Mouse (Mus musculus): ENCODE measurements at regions not wholly inside any gene's neighbourhood (a gene's known extent, or its start where the extent isn't known, plus 50 kb on each side); places are given as distances from the start of the nearest gene placed in this dataset.
"Not testable (repeated sequence)": the region's sequence is repeated elsewhere in the genome, so short reads cannot be mapped to it uniquely, and the experiment has no call there.

DNA sequence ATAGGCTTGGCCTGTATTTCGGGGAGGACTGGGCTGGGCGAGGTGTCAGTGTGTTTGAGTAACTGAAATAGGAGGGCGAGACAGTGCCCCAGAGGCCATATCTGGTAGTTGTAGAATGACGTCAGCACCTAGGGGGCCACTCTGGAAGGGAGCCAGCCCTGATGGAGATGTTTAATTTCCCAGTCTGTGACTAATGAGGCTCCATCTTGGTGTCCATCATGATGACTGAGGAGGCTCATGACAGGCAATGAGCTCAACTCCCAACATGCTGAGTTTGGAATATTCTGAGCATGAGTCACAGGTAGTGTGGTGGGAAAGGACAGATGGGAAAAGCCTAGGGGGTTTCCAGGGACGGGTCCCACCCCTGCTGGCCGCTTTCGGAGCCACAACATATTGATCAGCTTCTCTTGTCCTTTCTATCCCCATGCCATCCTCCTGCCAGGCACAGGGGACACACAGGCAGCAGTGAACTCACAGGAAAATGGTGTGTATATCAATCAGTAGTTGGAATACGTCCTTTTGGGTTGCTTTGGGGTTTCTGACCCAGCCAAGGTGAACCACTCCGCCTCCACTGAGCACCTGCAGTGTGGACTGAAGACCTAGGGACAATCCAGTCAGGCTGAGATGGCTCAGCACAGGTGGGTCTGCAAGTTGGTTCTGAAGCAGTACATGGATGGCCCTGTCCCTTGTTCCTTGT, 222.5 kb downstream of the Matn1 start:
- Histone ChIP-seq H3K36me3 (no peaks in the 10 kb centered on the region), H3K27me3 (peaks cover 5% of the 10 kb centered on the region; the same call in 1 of the 2 replicates), H3K4me1 (peaks cover 16% of the 10 kb centered on the region), H3K4me2 (replicated peaks) (no peak overlapping the region), H3K4me3 (no peak overlapping the region), H3K27ac (replicated peaks) (no peak overlapping the region), H3K9ac (replicated peaks) (no peak overlapping the region), H3K9me3 (no peaks in the 10 kb centered on the region)
- ATAC-seq (ENCODE audit: low FRiP score, low read depth), result no peak
- 85% methylated on average over 9 of the region's 9 CpGs for WGBS

GRCm38 (mm10) chr4:131167921-131168320, 223.7 kb downstream of the Matn1 start:
- Histone ChIP-seq H3K27ac (replicated peaks) (no peak overlapping the region), H3K36me3 (no peaks in the 10 kb centered on the region), H3K27me3 (no peaks in the 10 kb centered on the region), H3K4me1 (peaks cover 16% of the 10 kb centered on the region), H3K9ac (replicated peaks) (no peak overlapping the region), H3K4me3 (no peak overlapping the region), H3K4me2 (replicated peaks) (no peak overlapping the region), H3K9me3 (no peaks in the 10 kb centered on the region)
- ATAC-seq (ENCODE audit: low FRiP score, low read depth), result no peak
- 87% methylated on average over 2 of the region's 2 CpGs for WGBS

DNA sequence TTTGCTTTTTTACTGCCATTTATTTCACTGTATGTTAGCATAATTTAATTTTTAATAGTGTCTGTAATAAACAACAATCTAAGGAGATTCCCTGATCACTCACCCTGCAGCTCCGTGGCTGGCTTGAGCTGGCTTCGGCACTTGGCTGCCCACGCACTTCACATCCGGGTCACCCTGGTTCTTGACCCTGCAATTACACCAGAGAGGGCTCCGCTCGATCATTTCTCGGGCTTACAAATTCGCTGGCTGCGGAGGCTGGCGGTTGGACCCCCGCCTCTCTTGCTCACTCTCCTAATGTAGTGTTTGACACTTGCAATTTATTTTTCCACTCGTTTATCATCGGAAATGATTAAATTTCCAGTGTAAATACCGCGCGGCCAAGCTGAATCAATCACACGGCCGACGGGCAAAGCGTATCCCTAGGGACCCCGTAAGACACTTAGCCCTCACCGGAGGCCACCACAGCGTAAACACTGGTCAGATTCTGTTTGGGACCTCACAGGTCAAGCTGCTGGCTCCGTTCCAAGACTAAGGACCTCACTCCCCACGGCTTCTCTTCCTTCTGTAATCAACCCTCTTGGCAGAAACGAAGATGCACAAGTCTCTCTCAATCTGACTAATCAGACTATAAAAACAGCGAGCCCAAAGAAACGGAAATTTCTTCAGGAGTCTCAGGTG, 229.7 kb downstream of the Matn1 start:
- no peak for ATAC-seq (ENCODE audit: low FRiP score, low read depth)
- Histone ChIP-seq H3K9ac (replicated peaks) (no peak overlapping the region), H3K27ac (replicated peaks) (no peak overlapping the region), H3K4me2 (replicated peaks) (no peak overlapping the region), H3K4me1 (0 out of 2 replicates have a peak, but pooled peaks cover 2% of the 10 kb centered on the region), H3K36me3 (no peaks in the 10 kb centered on the region), H3K9me3 (no peaks in the 10 kb centered on the region), H3K4me3 (no peak overlapping the region), H3K27me3 (no peaks in the 10 kb centered on the region)
- 82% methylated on average over 28 of the region's 28 CpGs for WGBS

- peaks cover 2% of the 10 kb centered on the region; the same call in 1 of the 2 replicates for H3K4me1 ChIP-seq
- no peaks in the 10 kb centered on the region for H3K36me3 ChIP-seq
- H3K27ac ChIP-seq (replicated peaks), result no peak overlapping the region
- H3K27me3 ChIP-seq, result no peaks in the 10 kb centered on the region; the same call in 1 of the 2 replicates
- H3K4me2 ChIP-seq (replicated peaks), result no peak overlapping the region
- no peaks in the 10 kb centered on the region for H3K9me3 ChIP-seq
- WGBS, result 54% methylated on average over 3 of the region's 3 CpGs
- H3K9ac ChIP-seq (replicated peaks), result no peak overlapping the region
- no peak overlapping the region for H3K4me3 ChIP-seq
- no peak for ATAC-seq (ENCODE audit: low FRiP score, low read depth)
These were observed 232.5 kb downstream of the Matn1 start for GRCm38 (mm10) chr4:131176701-131177100.

GRCm38 (mm10) chr4:131177889-131178288, 233.7 kb downstream of the Matn1 start:
- Histone ChIP-seq H3K9ac (replicated peaks) (no peak overlapping the region), H3K4me2 (replicated peaks) (no peak overlapping the region), H3K36me3 (no peaks in the 10 kb centered on the region), H3K4me1 (peaks cover 2% of the 10 kb centered on the region; the same call in 1 of the 2 replicates), H3K27me3 (no peaks in the 10 kb centered on the region; the same call in 1 of the 2 replicates), H3K9me3 (no peaks in the 10 kb centered on the region), H3K27ac (replicated peaks) (no peak overlapping the region), H3K4me3 (no peak overlapping the region)
- no peak for ATAC-seq (ENCODE audit: low FRiP score, low read depth)
- 61% methylated on average over 6 of the region's 6 CpGs for WGBS

GRCm38 (mm10) chr4:131178642-131179041, 234.5 kb downstream of the Matn1 start:
- not testable (repeated sequence) for H3K9ac ChIP-seq (replicated peaks); H3K4me3 ChIP-seq; H3K36me3 ChIP-seq; H3K4me1 ChIP-seq; H3K27me3 ChIP-seq; H3K4me2 ChIP-seq (replicated peaks); H3K9me3 ChIP-seq; H3K27ac ChIP-seq (replicated peaks); ATAC-seq (ENCODE audit: low FRiP score, low read depth)
- 79% methylated on average over 5 of the region's 5 CpGs for WGBS

GRCm38 (mm10) chr4:131188066-131188465, 243.9 kb downstream of the Matn1 start:
- H3K27ac ChIP-seq (replicated peaks), result no peak overlapping the region
- H3K4me3 ChIP-seq, result no peak overlapping the region
- no peak for ATAC-seq (ENCODE audit: low FRiP score, low read depth)
- H3K27me3 ChIP-seq, result 0 out of 2 replicates have a peak, but pooled peaks cover 7% of the 10 kb centered on the region
- H3K4me1 ChIP-seq, result 0 out of 2 replicates have a peak, but pooled peaks cover 4% of the 10 kb centered on the region
- no peak overlapping the region for H3K9ac ChIP-seq (replicated peaks)
- 83% methylated on average over 3 of the region's 3 CpGs for WGBS
- H3K36me3 ChIP-seq, result no peaks in the 10 kb centered on the region
- no peaks in the 10 kb centered on the region for H3K9me3 ChIP-seq
- no peak overlapping the region for H3K4me2 ChIP-seq (replicated peaks)

DNA sequence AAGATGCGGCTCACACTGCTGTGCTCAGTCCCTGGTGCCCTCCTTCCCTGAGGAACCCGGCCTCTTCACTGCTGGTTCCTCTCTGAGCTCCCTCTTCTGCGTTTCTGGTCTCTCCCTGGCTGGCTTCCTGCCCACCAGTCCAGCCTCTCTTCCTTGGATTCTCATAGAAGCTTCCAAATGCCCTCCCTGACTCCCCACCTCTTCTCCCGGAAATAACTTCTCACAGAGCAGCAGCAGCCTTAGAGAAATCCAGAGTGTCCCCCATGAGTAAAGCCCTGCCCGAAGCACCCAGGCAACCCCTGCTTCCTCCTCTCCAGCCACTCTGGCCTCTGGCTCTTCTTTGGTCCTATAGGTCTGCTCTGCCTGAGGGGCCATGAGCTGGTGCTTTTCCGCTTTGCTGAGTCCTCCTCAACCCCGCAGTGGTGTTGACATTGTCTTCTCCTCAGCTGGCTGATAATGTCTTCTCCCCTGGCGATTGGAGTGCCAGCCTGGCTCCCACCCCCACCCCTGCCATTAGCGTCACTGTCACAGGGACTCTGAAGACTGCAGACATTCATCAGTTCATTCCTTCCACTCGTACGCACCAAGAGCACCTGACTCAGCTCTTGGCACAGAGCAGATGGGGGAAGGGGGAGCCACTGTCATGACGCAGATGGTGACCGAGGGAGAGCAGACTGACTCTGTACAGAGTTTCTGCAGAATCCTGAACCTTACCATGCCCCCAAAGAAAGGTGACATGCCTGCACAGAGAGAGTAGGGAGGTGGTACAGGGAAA, 247.1 kb downstream of the Matn1 start:
- Histone ChIP-seq H3K27me3 (0 out of 2 replicates have a peak, but pooled peaks cover 7% of the 10 kb centered on the region), H3K4me3 (no peak overlapping the region), H3K4me2 (replicated peaks) (no peak overlapping the region), H3K4me1 (0 out of 2 replicates have a peak, but pooled peaks cover 4% of the 10 kb centered on the region), H3K36me3 (no peaks in the 10 kb centered on the region), H3K27ac (replicated peaks) (no peak overlapping the region), H3K9me3 (no peaks in the 10 kb centered on the region), H3K9ac (replicated peaks) (no peak overlapping the region)
- 81% methylated on average over 13 of the region's 13 CpGs for WGBS
- no peak for ATAC-seq (ENCODE audit: low FRiP score, low read depth)

DNA sequence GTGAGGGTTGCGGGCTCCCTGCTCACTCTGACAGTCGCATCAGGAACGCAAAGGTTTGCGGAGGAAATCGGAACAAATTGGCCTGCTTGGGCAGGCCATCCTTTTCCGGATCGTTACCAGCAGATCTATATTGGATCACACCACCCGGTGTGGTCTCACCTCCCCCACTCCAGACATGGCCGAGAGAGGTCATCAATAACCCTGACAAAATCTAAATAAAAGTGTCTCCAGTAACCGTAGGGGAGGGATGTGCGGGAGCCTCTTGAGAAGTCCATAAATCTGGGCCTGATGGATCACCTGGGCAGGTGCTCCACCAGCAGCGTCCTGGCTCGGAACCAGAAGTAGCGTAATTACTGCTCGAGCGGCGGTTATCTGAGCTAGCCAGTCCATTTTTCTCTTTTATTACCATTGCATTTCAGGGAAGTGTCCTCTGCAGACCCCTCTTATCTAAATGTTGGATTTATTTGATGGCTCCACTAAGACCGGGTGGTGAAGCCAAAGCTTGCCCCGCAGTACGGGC, 249.8 kb downstream of the Matn1 start:
- no peak overlapping the region for H3K27ac ChIP-seq (replicated peaks)
- no peak overlapping the region for H3K9ac ChIP-seq (replicated peaks)
- no peak overlapping the region for H3K4me3 ChIP-seq
- H3K27me3 ChIP-seq, result 0 out of 2 replicates have a peak, but pooled peaks cover 7% of the 10 kb centered on the region
- ATAC-seq (ENCODE audit: low FRiP score, low read depth), result no peak
- no peaks in the 10 kb centered on the region for H3K36me3 ChIP-seq
- no peaks in the 10 kb centered on the region for H3K9me3 ChIP-seq
- WGBS, result 92% methylated on average over 20 of the region's 20 CpGs
- H3K4me2 ChIP-seq (replicated peaks), result no peak overlapping the region
- H3K4me1 ChIP-seq, result 0 out of 2 replicates have a peak, but pooled peaks cover 4% of the 10 kb centered on the region

GRCm38 (mm10) chr4:131196147-131196546, 252.0 kb downstream of the Matn1 start:
- ATAC-seq (ENCODE audit: low FRiP score, low read depth), result no peak
- Histone ChIP-seq H3K9ac (replicated peaks) (no peak overlapping the region), H3K4me1 (0 out of 2 replicates have a peak, but pooled peaks cover 4% of the 10 kb centered on the region), H3K27me3 (0 out of 2 replicates have a peak, but pooled peaks cover under 1% of the 10 kb centered on the region), H3K27ac (replicated peaks) (no peak overlapping the region), H3K4me3 (no peak overlapping the region), H3K9me3 (no peaks in the 10 kb centered on the region), H3K4me2 (replicated peaks) (no peak overlapping the region), H3K36me3 (no peaks in the 10 kb centered on the region)
- 87% methylated on average over 4 of the region's 4 CpGs for WGBS

DNA sequence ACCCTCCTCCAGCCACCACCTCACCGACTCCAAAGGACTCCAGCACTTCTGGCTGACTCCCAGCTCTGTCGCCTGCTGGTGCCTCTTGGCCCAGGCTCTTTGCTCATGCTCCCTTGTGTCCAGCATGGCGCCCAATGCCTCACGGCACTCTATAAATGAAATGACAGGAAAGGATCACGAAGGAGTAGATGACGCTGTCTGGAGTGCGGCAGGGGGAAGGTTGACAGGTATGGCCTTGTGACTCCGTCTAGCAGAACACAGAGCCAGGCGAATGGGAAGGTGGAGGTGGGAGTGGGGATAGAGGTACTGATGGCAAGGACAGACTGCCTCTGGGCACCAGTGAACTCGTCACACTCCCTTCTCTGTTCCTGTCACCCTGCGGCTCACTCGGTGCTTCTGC, 259.5 kb downstream of the Matn1 start:
- Histone ChIP-seq H3K36me3 (no peaks in the 10 kb centered on the region), H3K4me3 (no peak overlapping the region), H3K27ac (replicated peaks) (no peak overlapping the region), H3K27me3 (no peaks in the 10 kb centered on the region; the same call in 1 of the 2 replicates), H3K9me3 (no peaks in the 10 kb centered on the region), H3K4me2 (replicated peaks) (no peak overlapping the region), H3K9ac (replicated peaks) (no peak overlapping the region), H3K4me1 (peaks cover 16% of the 10 kb centered on the region; the same call in 1 of the 2 replicates)
- no peak for ATAC-seq (ENCODE audit: low FRiP score, low read depth)
- 94% methylated on average over 12 of the region's 12 CpGs for WGBS
